Mouse (Mus musculus): ENCODE measurements around the gene Olfr67. TPM values are rescaled to one million over a fixed set of nuclear protein-coding genes. Genes with fewer than 3 reads are reported as not detected.
"Not testable (repeated sequence)": the region's sequence is repeated elsewhere in the genome, so short reads cannot be mapped to it uniquely, and the experiment has no call there.

Gene Olfr67
- total and polyA plus RNA-seq, 3 experiments = not detected

- DNase-seq = no peak
- no peak for TF ChIP-seq EP300 (IDR thresholded peaks at IDR 0.05; ENCODE audit: insufficient read depth, low read depth, low read length)
- Histone ChIP-seq H3K36me3 (ENCODE audit: control insufficient read depth, insufficient read depth, low read length) (no peaks in the 10 kb centered on the region), H3K4me1 (ENCODE audit: control insufficient read depth, insufficient read depth, low read length) (no peaks in the 10 kb centered on the region), H3K9ac (ENCODE audit: low read depth, low read length) (no peak overlapping the region), H3K79me2 (replicated peaks; ENCODE audit: control insufficient read depth, insufficient read depth, low read length) (no peaks in the 10 kb centered on the region), H3K4me3 (no peak overlapping the region), H3K27me3 (ENCODE audit: control insufficient read depth, insufficient read depth, low read length) (no peaks in the 10 kb centered on the region), H3K27ac (no peak overlapping the region)
- intact Hi-C loops (cut with DNase I) = no loop called here
- WGBS = 63% methylated on average over 3 of the region's 3 CpGs
Observed at GRCm38 (mm10) chr7:103810746-103811145, 19.1 kb upstream of the Olfr67 start.

GRCm38 (mm10) chr7:103810296-103810695 lies 18.7 kb upstream of the Olfr67 start:
- H3K36me3 ChIP-seq (ENCODE audit: control insufficient read depth, insufficient read depth, low read length) = no peaks in the 10 kb centered on the region
- no peak overlapping the region for H3K9ac ChIP-seq (ENCODE audit: low read depth, low read length)
- intact Hi-C loops (cut with DNase I) = no loop called here
- no peak overlapping the region for H3K27ac ChIP-seq
- H3K4me3 ChIP-seq = no peak overlapping the region
- TF ChIP-seq CTCF (IDR thresholded peaks at IDR 0.05) (no peak), EP300 (IDR thresholded peaks at IDR 0.05; ENCODE audit: insufficient read depth, low read depth, low read length) (no peak), POLR2A (IDR thresholded peaks at IDR 0.05; ENCODE audit: insufficient read depth, low read depth, low read length) (no peak)
- no peaks in the 10 kb centered on the region for H3K79me2 ChIP-seq (replicated peaks; ENCODE audit: control insufficient read depth, insufficient read depth, low read length)
- H3K27me3 ChIP-seq (ENCODE audit: control insufficient read depth, insufficient read depth, low read length) = no peaks in the 10 kb centered on the region
- DNase-seq = no peak
- H3K4me1 ChIP-seq (ENCODE audit: control insufficient read depth, insufficient read depth, low read length) = no peaks in the 10 kb centered on the region
- WGBS = 83% methylated on average over 1 of the region's 1 CpGs

- H3K27me3 ChIP-seq (ENCODE audit: control insufficient read depth, insufficient read depth, low read length) = no peaks in the 10 kb centered on the region
- H3K36me3 ChIP-seq (ENCODE audit: control insufficient read depth, insufficient read depth, low read length) = no peaks in the 10 kb centered on the region
- H3K9ac ChIP-seq (ENCODE audit: low read depth, low read length) = no peak overlapping the region
- H3K4me1 ChIP-seq (ENCODE audit: control insufficient read depth, insufficient read depth, low read length) = no peaks in the 10 kb centered on the region
- no peak for TF ChIP-seq POLR2A (IDR thresholded peaks at IDR 0.05; ENCODE audit: insufficient read depth, low read depth, low read length)
- no peak for TF ChIP-seq CTCF (IDR thresholded peaks at IDR 0.05)
- no peak for TF ChIP-seq EP300 (IDR thresholded peaks at IDR 0.05; ENCODE audit: insufficient read depth, low read depth, low read length)
- no peak for DNase-seq
- intact Hi-C loops (cut with DNase I) = loop anchor here (10.0 kb wide), 1 partner anchor 1305 kb away; no protein-coding TSS in a partner anchor
- H3K79me2 ChIP-seq (replicated peaks; ENCODE audit: control insufficient read depth, insufficient read depth, low read length) = no peaks in the 10 kb centered on the region
- 32% methylated on average over 1 of the region's 1 CpGs for WGBS
- no peak overlapping the region for H3K27ac ChIP-seq
- H3K4me3 ChIP-seq = no peak overlapping the region
Observed at GRCm38 (mm10) chr7:103809801-103810155, 18.2 kb upstream of the Olfr67 start.

- no peak for DNase-seq
- no peaks in the 10 kb centered on the region for H3K36me3 ChIP-seq (ENCODE audit: control insufficient read depth, insufficient read depth, low read length)
- intact Hi-C loops (cut with DNase I) = loop anchor here (10.0 kb wide), 1 partner anchor 1304 kb away; no protein-coding TSS in a partner anchor
- no peak overlapping the region for H3K4me3 ChIP-seq
- H3K27me3 ChIP-seq (ENCODE audit: control insufficient read depth, insufficient read depth, low read length) = no peaks in the 10 kb centered on the region
- no peak overlapping the region for H3K27ac ChIP-seq
- 19% methylated on average over 5 of the region's 5 CpGs for WGBS
- no peaks in the 10 kb centered on the region for H3K4me1 ChIP-seq (ENCODE audit: control insufficient read depth, insufficient read depth, low read length)
- H3K9ac ChIP-seq (ENCODE audit: low read depth, low read length) = no peak overlapping the region
- TF ChIP-seq POLR2A (IDR thresholded peaks at IDR 0.05; ENCODE audit: insufficient read depth, low read depth, low read length) (no peak), EP300 (IDR thresholded peaks at IDR 0.05; ENCODE audit: insufficient read depth, low read depth, low read length) (no peak), CTCF (IDR thresholded peaks at IDR 0.05) (no peak)
- H3K79me2 ChIP-seq (replicated peaks; ENCODE audit: control insufficient read depth, insufficient read depth, low read length) = no peaks in the 10 kb centered on the region
Observed at GRCm38 (mm10) chr7:103808971-103809800, 17.6 kb upstream of the Olfr67 start.

GRCm38 (mm10) chr7:103808120-103808519 lies 16.5 kb upstream of the Olfr67 start:
- not testable (repeated sequence) for H3K4me1 ChIP-seq (ENCODE audit: control insufficient read depth, insufficient read depth, low read length); H3K27me3 ChIP-seq (ENCODE audit: control insufficient read depth, insufficient read depth, low read length); H3K9ac ChIP-seq (ENCODE audit: low read depth, low read length); H3K79me2 ChIP-seq (replicated peaks; ENCODE audit: control insufficient read depth, insufficient read depth, low read length); H3K36me3 ChIP-seq (ENCODE audit: control insufficient read depth, insufficient read depth, low read length); DNase-seq; H3K27ac ChIP-seq; H3K4me3 ChIP-seq
- 70% methylated on average over 2 of the region's 2 CpGs for whole genome bisulfite sequencing
- intact Hi-C loops (cut with DNase I) = loop anchor here (10.0 kb wide), 1 partner anchor 1303 kb away; no protein-coding TSS in a partner anchor

- DNase-seq = no peak
- intact Hi-C loops (cut with DNase I) = loop anchor here (10.0 kb wide), 1 partner anchor 1302 kb away; no protein-coding TSS in a partner anchor
- no peaks in the 10 kb centered on the region for H3K4me1 ChIP-seq (ENCODE audit: control insufficient read depth, insufficient read depth, low read length)
- H3K9ac ChIP-seq (ENCODE audit: low read depth, low read length) = no peak overlapping the region
- H3K79me2 ChIP-seq (replicated peaks; ENCODE audit: control insufficient read depth, insufficient read depth, low read length) = no peaks in the 10 kb centered on the region
- TF ChIP-seq EP300 (IDR thresholded peaks at IDR 0.05; ENCODE audit: insufficient read depth, low read depth, low read length) (no peak), POLR2A (IDR thresholded peaks at IDR 0.05; ENCODE audit: insufficient read depth, low read depth, low read length) (no peak), CTCF (IDR thresholded peaks at IDR 0.05) (peak; percentile 74)
- no peaks in the 10 kb centered on the region for H3K27me3 ChIP-seq (ENCODE audit: control insufficient read depth, insufficient read depth, low read length)
- H3K27ac ChIP-seq = no peak overlapping the region
- H3K36me3 ChIP-seq (ENCODE audit: control insufficient read depth, insufficient read depth, low read length) = no peaks in the 10 kb centered on the region
- no peak overlapping the region for H3K4me3 ChIP-seq
- 55% methylated on average over 1 of the region's 1 CpGs for WGBS
Observed at GRCm38 (mm10) chr7:103806856-103807255, 15.2 kb upstream of the Olfr67 start.
